Mouse (Mus musculus) spleen, postnatal 4 days (tissue): ENCODE results near the gene Gm49321.
A peak's percentile ranks its signal among the peaks of the same experiment; 100 is the strongest.

Experiments used
- DNase-seq, 2 experiments: peaks; one replicate each; pipeline ENCODE4 v3.0.0; 2022; ENCODE audit warnings: low spot score in 2 of 2

The Gm49321 gene

DNA sequence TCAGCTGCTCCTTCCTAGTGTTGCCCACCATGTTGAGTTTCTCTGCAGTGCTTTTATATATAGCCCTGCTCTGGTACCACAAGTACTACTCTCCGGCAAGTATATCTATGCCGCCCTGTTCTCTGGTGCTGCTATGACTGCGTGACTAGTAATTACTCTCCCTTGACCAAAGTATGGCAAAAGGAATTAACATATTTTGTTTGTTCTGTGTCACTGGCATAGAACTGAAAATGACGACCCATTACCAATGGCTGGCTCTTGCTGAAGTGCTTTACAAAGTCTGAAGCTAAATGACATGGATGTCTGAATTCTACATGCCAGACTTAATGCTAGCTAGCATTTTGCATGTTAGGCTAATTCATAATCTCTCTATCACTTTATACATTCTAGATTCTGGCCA is 11.0 kb downstream of the Gm49321 start:
- DNase-seq, result peak in 1 of 2 experiments; percentile 21

DNA sequence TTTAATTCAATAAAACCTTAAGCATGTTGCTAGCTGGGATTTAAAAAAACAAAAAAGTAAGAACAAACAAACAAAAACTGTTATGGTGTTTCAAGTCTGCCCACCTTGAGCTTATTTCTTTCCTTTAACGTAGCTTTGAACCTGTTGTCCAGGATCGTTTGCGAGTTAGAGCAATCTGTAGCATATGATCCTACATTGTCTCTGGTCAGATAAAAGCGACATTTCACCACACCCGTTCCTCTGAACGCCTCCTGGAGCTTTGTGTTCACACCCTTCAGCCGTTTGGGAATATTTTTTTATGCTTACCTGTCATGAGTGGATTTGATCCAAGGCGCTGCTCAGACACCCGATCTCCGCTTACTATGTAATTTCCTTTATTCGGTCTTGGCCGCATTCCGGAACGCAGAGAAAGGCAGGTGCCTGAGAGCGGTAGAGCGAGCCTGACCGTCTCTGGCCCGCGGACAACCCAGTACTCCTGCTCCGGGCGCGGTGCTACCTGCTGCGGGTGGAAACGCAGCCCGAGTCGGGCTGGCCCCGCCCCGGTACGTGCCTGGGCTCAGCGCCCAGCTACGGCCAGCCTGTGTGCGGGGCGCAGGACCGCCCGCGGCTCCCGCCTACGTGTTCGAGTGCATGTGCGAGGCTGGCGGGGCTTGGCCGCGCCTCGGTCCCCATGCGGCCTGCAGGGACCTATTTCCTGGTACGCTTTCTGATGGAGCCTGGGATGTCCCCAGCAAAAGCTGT is 12.0 kb downstream of the Gm49321 start:
- peak; percentile 18 to 61 for DNase-seq

DNA sequence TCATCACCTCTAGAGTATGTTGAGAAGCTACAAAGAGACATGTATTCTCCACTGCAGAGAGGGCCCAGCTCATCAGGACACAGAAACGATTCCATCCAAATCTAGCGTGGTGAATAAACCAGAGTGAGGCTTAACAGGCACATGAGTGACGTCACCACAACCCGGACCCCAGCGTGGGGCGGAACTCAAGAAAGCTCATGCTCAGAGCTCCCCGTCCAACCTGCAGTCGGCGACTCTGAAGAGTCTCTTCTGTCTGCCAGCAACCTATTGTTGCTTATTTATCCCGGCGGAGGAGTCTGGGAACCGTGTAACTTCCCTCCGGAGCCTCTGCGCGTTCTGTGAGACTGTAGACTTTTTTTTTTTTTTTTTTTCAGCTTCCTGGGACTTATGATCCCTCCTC is 15.4 kb downstream of the Gm49321 start:
- peak; percentile 25 to 72 for DNase-seq

DNA sequence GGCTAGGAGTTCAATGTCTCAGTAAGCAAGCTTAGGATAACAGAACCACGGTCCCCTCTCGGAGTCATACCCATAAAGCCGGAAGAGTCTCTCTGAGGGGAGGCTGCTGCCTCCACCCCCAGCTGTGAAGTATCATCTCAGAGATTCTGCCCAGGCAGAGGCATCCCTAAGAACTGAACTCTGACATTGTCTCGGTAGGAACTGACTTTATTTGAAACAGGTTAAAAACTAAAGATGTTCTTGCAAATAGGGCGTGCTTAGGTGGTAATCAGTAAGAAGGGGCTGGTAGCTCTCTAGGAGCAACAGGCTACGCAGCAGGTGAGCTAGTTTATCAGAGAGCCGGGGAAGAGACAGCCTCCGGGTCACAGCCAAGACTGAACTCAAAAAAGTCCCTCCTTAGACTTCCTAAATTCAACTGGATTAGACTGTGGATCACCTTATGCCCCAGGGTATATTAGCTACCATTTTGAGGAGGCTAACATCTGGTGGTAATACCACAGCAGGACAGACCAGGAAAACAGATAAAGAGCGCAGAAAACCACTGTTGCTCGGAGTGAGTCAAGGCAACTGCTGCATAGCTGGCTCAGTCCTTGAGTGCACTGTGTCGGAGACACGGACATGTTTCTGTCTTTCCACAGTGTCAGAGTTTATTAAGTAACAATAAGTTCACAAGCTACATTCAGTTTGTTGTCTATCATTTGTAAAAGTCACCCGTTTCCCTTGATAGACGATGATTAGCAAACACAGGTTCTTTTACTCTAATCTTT is 16.1 kb downstream of the Gm49321 start:
- DNase-seq, result no peak

DNA sequence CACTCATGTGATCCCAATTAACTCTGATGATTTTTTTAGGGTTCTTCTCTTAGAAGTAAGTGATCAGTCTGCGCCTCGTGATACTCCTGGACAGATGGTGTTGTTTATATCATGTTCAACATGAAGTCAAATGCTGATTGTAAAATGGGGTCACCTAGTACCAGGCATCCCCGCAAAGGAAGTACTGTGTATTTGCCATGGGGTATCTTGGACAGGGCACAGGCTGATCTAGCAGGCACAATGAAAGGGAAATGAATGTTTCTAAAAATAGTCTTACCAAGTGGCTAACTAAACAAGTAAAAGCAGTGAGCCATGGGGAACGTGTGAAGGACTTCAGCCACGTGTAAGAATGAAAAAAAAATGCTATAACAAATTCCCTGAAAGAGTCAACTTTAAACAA is 17.3 kb downstream of the Gm49321 start:
- no peak for DNase-seq

DNA sequence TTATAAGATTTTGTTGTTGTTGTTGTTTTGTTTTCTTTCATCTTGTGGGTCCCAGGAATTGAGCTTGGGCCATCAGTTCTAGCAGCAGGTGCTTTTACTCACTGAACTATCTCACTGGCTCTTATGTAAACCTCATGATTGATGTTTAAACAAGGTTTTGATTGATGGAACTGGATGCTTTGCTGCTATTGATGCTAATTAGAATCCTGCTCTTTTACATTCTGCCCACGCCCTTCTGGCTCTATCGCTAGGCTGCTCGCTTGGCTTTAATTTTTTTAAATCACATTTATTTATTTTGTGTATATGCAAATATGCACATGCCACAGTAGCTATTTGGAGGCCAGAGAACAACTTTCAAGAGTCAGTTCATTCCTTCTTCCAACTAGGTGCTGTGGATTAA is 20.2 kb downstream of the Gm49321 start:
- no peak for DNase-seq

DNA sequence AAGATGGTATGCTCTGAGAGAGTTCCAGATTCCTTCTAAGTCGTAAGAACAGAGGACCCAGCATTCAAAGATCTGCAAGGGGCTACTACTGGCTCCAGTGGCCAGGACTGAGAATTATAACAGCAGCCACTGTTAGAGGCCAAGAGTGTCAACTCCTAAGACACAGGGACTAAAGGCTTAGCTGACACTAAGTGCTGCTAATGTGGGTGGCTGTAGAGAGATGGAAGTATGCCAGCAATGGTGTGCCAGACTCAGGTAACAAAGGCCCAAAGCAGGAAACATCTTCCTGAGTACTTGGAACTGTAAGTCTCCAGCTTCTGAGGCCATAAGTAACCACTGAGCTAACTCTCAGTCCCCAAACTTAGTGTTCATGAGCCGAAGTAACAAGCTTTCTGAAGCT is 21.4 kb downstream of the Gm49321 start:
- DNase-seq, result no peak

DNA sequence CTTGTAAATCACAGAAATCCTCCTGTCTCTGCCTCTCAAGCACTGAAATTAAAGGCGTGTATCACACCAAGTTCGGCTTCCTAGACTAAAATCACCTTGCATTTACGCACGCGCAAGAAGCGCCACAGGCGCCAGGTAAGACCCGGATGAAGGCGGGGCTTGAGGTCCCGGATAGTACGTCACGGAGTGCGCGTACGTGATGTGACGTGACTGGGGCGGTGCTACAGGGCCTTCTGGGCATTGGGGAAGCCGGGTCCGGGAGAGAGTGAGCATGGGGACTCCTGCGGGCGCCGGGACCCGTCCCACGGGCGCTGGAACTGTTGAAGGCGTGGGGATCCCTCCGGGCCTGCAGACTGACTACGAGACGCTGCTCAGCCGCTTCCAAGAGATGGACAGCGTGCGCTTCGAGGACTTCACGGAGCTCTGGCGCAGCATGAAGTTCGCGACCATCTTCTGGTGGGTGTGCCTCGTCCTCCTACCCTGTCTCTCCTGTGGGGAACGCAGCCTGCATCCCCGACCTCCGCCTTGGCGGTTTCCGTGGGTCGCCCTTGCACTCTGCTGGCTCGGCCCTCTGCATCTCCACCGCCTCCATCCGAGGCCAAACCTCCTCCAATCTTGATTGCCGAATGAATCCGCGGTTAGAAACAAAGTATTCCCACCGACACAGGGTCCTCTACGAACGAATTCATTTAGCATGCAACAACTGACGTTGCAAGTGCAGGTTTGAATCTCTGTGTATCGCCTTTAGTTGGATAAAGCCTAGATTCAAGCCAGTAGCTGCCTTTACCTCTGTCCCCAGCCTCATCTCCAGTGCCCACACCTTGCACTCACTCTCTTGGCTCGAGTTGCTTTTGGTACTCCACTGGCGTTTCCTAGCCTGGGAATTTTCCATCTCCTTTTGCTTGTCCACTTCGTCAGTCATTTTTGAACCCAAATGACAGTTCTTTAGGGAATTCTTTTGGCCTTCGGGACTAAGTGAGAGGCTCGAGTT is 27.1 kb downstream of the Gm49321 start, which contains the start of gene Snapc1:
TSS of gene Snapc1 (plus strand) at position 191 of the 991 bp plus-strand sequence.
- DNase-seq, result peak; percentile 93 to 96

DNA sequence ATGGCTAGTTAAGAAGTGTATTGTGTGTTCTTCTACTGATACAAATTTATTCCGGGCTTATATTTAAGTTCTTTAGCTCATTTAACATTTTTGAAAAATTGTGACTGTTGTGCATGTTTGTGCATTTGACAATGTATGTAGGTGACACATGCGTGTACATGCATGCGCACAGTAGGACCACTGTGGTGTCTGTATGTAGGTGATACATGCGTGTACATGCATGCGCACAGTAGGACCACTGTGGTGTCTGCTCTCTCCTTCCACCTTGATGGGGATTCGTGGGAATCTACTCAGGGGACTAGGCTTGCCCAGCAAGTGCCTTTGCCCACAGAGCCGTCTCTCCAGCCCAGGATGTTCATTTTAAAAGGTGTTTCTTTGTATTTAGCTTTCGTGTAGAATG is 31.7 kb downstream of the Gm49321 start:
- no peak for DNase-seq

DNA sequence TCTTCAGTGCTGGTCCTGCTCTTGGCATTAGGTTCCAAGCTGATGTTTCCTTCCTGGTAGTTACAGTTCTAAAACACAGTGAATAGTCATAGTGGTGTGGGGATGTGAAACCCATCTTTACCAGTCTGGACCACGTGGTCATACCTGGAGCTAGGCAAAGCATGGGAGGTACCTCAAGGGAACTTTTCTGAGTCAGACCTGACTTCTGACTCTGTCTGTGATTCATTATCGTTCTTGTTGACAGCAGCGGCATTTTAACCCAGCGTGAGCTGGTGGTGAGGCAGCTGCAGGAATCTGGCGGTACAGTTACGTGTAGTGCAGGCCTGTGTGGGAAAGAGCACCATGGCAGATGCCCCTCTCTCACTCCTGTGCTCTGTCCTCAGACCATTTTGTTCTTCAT is 37.1 kb downstream of the Gm49321 start:
- DNase-seq, result no peak

DNA sequence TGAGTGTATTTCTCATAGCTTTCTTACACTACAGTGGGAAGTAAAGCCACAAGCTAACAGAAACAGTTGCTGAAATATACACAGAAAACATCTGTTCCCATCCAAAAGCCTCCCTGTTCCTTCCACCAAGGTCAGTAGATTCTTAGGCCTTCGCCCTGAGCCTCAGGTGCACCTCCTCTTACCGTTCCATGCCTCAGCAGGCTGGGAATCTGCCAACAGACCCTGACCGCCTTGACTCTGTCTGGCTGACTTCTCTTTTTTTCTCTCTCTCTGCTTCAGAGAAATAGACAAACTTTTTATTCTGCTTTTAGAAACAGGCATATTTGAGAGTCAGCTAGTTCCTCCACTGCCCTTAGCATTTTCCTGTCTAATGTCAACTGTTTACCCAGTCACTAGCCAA is 40.7 kb downstream of the Gm49321 start:
- no peak for DNase-seq

DNA sequence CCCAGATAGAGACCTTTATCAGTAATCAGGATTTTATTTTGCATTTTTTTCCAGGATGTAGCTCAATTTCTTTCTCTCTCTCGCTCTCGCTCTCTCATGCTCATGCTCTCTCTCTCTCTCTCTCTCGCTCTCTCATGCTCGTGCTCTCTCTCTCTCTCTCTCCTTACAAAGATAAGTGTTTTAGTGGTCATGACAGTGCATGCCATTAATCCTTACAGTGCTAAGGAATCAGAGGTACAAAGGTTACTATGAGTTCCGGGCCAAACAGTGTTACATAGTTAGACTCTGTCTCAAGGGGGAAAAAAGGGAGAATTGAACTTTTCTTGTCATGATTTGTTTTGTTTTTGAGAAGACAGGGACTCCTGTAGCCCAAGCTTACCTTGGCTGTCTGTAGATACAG is 42.2 kb downstream of the Gm49321 start:
- no peak for DNase-seq

DNA sequence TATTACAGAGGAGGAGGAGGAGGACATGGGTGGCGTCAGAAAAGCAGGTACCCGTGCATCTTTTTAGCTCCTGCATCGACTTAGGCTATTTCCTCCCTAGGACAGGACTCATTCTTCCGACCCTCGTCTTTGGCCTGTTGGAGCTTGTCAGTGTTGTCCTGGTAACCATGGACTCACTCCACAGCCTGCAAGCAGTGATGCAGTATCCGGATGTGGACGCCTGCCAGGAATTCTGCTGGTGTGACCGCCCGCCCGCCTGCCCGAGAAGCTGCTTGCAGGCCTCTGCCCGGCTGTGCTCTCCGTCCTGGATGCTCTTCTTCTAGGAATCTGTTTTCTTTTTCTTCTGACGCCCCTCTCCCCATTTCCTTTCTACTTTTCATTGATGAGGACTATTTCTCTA is 45.1 kb downstream of the Gm49321 start:
- no peak for DNase-seq

DNA sequence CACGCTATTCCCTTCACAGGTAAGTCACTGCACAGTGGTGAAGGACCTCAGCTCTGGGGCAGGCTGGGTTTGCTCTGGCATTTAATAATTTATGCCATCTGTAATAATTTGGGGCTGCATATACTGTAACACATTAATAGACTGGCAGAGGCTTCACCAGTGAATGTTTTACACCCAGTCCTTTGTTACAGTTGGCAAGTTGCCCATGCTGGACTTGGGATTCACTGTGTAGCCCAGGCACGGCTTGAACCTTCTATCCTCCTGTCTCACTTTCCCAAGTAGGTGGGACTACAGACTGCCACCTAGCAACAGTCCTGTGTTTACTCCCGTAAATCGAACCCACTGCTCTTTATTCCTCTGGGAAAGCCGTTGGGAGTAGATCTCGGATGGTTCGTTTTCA is 48.8 kb downstream of the Gm49321 start:
- DNase-seq, result no peak

DNA sequence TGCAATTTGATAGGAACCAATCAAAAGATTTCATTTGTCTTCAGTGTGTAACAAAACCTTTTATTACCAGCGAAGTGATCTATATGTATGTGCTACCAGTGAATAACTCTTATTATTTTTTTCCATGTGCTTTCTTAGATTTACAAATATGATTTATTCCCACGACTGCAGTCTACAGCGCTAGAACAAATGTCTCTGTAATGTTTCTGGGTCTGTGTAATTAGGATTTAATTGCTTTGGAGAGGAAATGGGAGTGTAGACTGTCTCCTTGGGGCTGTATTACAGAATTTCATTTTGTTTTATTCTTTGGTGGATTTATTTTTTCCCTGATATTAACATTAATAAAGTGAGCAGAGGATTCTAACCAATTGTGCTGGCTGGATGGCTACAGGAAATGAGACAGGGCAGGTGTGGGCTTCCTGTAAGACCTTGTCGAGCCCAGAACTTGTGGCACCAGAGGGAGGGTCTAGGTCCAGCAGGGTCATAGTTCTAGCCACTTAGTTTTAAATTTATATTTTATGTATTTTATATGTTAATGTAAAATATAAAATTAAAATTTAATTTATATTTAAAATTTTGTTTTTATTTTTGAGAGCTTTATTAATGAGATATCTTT is 51.0 kb downstream of the Gm49321 start:
- DNase-seq, result no peak

DNA sequence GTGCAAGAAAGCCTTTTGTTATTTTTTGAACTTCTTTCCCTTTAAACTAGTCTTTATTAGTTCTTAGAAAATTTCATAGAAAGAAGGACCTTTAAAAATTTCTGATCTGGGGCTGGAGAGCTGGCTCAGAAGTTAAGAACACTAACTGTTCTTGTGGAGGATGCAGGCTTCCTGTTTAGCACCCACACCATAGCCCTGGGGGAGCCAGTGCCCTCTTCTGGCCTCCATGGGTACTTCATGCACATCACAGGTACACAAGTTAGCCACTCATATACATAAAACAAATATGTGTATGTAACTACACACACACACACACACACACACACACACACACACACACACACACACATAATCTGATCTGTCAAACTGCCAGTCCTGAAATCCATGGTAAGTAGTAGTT is 52.1 kb downstream of the Gm49321 start:
- peak; percentile 60 to 77 for DNase-seq

DNA sequence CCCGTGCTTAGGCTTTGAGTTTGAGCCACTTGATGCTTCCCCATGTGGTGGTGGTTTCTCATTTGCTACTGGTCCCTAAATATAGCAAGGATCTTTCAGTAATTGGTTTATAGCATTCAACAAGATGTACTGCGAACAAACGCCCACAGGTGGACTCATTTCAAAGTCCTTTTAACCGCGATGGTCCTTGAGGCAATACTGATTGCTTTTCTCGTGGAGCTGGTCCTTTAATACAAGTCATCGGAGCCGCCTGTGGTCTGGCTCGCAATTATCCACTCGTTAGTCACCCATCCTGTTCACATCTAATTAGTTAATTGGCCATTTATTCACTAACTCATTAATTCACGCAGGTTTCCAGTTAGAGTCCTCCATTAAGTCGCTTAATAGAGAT is 59.4 kb downstream of the Gm49321 start:
- DNase-seq, result no peak

DNA sequence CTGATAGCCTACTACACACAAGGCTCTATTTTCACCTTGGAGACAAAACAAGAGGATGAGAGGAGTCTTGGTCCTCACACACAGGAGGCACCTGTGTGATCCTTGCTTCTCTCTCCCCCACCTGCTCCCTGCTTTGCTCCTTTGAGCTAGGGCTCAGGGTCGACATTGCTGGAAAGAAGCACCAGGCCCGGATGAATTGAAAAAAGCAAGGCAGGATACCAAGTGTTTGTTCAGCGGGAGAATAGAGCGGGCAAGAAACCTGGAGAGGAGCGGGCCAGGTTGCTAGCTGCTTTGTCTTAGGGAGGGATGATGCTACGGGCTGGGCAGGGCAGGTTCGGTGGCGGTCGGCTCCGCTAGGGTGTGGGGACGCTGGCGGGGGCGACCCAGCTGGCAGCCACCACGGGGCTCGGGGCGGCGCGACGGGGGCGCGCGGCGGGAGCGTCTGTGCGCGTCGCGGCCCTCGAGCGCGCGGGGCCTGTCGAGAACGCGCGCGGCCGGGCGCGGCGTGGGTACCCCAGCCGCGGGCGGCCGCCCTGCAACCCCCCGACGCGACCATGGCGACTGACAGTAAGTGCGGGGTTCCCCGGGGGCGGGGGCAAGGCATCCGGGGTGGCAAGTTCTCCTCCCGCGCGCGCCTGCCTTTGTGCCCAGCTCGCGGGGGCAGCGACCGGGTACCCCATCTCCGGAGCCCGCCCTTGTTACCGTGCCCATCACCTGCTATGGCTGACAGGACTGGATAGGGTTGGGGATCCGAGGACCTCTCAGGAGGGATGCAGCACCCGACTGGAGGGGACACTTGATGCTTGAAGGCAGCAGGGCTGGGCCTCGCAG is 60.1 kb downstream of the Gm49321 start, which contains the start of gene Syt16:
TSS of gene Syt16 (plus strand) at position 365 of the 831 bp plus-strand sequence.
- DNase-seq, result no peak

DNA sequence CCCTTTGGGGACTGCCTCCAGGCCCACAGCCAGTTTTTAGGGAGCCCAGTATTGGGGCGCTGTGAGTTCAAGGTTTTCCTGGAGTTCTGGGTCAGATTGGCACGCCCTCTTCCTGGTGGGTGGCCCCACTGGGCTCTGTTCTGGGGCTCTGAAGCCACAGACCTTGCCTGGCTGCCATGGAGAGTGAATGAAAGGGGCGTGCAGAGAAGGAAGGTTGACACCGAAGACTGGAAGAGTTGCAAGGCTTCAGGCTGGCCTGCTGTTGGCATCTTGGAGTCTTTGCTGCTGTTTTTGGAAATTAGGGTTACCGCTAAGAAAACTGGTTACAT is 60.6 kb downstream of the Gm49321 start:
- no peak for DNase-seq

DNA sequence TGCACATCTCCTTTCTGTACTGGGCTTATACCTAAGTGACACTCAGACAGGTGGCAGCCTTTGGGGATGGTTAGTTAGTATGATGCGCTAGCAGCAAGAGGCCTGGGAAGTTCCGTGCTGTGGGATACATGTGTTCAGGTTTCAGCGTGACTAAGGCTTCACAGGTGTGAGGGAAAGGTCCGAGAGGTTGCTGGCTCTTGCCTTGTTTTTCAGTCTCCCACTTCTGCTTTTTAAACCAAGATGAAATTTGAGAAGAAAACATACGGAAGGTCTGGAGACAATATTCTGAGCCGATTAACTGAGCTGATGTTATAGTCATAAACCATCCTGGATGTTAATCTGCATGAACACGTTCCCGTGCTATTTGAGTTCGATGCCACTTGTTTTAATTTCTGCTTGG is 65.0 kb downstream of the Gm49321 start:
- no peak for DNase-seq

DNA sequence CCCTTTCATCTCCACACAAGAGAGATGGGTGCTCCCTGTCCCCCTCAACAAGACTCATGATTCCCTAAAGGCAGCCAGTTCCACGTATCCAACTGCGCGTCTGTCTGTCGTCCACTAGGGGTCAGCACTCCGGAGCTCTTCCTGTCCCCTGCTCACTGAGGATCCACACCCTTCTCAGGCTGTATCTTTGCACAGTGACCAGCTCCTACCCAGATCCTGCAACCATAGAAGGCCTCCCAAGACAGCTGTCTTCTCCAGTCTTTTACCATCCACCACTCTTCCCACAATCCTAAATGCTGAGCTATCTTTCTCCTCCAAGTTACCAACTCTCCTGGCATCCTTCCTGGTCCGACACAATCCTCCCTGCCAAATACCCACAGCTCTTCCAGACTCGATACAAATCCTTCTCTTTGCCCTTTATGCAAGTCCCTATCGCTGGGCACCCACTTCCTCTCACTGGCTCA is 72.0 kb downstream of the Gm49321 start:
- no peak for DNase-seq
